Mouse (Mus musculus): ENCODE measurements around the gene Zfyve27. TPM values are rescaled to one million over a fixed set of nuclear protein-coding genes. Genes with fewer than 3 reads are reported as not detected.

Zfyve27 gene
- total RNA-seq, 2 experiments from 2014 or later, result 13.0 to 14.4 TPM

GRCm38 (mm10) chr19:42230288-42230568 is 66.5 kb downstream of the Zfyve27 start:
- intact Hi-C loops (cut with DNase I), result no loop called here
- no peak for DNase-seq
- no peak for TF ChIP-seq CTCF (IDR thresholded peaks at IDR 0.05)
- no peak overlapping the region for H3K27ac ChIP-seq
- H3K4me3 ChIP-seq, result no peak overlapping the region

- peak; percentile 62 for DNase-seq
- Histone ChIP-seq H3K27ac (no peak overlapping the region), H3K4me3 (no peak overlapping the region)
- intact Hi-C loops (cut with DNase I), result no loop called here
- no peak for TF ChIP-seq CTCF (IDR thresholded peaks at IDR 0.05)
Observed at GRCm38 (mm10) chr19:42230986-42231385, 67.2 kb downstream of the Zfyve27 start.

- no peak for TF ChIP-seq CTCF (IDR thresholded peaks at IDR 0.05)
- H3K4me3 ChIP-seq, result peak overlapping the region; percentile 47
- peak; percentile 72 for DNase-seq
- intact Hi-C loops (cut with DNase I), result no loop called here
- peak overlapping the region; percentile 96 for H3K27ac ChIP-seq
Observed at GRCm38 (mm10) chr19:42237602-42238340, 74.0 kb downstream of the Zfyve27 start.

GRCm38 (mm10) chr19:42238341-42238715 is 74.6 kb downstream of the Zfyve27 start:
- DNase-seq, result peak; percentile 80
- intact Hi-C loops (cut with DNase I), result no loop called here

GRCm38 (mm10) chr19:42240881-42241280 is 77.1 kb downstream of the Zfyve27 start:
- Histone ChIP-seq H3K4me3 (no peak overlapping the region), H3K27ac (no peak overlapping the region; the same call in 1 of the 2 replicates)
- TF ChIP-seq CTCF (IDR thresholded peaks at IDR 0.05), result no peak
- no peak for DNase-seq
- intact Hi-C loops (cut with DNase I), result no loop called here

More at GRCm38 (mm10) chr19:42238341-42238715, 74.6 kb downstream of the Zfyve27 start:
- H3K4me3 ChIP-seq, result peak overlapping the region; percentile 47
- TF ChIP-seq CTCF (IDR thresholded peaks at IDR 0.05), result no peak
- peak overlapping the region; percentile 96 for H3K27ac ChIP-seq

- no peak for DNase-seq
- no peak for TF ChIP-seq CTCF (IDR thresholded peaks at IDR 0.05)
- H3K27ac ChIP-seq, result no peak overlapping the region
- intact Hi-C loops (cut with DNase I), result no loop called here
- no peak overlapping the region for H3K4me3 ChIP-seq
Observed at GRCm38 (mm10) chr19:42243401-42243800, 79.7 kb downstream of the Zfyve27 start.

Other genes with a start within 250 kb of the Zfyve27 start
- gene Exosc1, start 230.5 kb upstream of the Zfyve27 start, total RNA-seq (2021), result 10 to 100 TPM; 16.1 to 16.8 TPM
- 10 to 100 TPM; 19.4 to 21.6 TPM for gene Zdhhc16, start 230.5 kb upstream of the Zfyve27 start, total RNA-seq (2021)
- gene Mms19, start 182.8 kb upstream of the Zfyve27 start, total RNA-seq (2021), result 10 to 100 TPM in 1 of 2 experiments, 1 to 10 TPM in 1; 8.8 to 10.5 TPM
- gene Ubtd1, start 182.2 kb upstream of the Zfyve27 start, total RNA-seq (2021), result 10 to 100 TPM; 14.5 to 15.1 TPM
- gene Ankrd2, start 128.0 kb upstream of the Zfyve27 start, total RNA-seq (2021), result 100 to 1,000 TPM; 154 to 235 TPM
- 1 to 10 TPM; 2.9 to 3.1 TPM for gene Hoga1, start 118.3 kb upstream of the Zfyve27 start, total RNA-seq (2021)
- under 1 TPM; 0.28 to 0.33 TPM for gene 4933411K16Rik, start 111.7 kb upstream of the Zfyve27 start, total RNA-seq (2021)
- gene Morn4, start 77.6 kb upstream of the Zfyve27 start, total RNA-seq (2021), result 1 to 10 TPM; 2.2 to 4.4 TPM
- gene Pi4k2a, start 73.5 kb upstream of the Zfyve27 start, total RNA-seq (2021), result 10 to 100 TPM; 11.9 to 12.8 TPM
- 1 to 10 TPM; 8.7 to 9.0 TPM for gene Avpi1, start 34.9 kb upstream of the Zfyve27 start, total RNA-seq (2021)
- 1 to 10 TPM; 4.8 to 7.2 TPM for gene Marveld1, start 16.6 kb upstream of the Zfyve27 start, total RNA-seq (2021)
- gene Sfrp5, start 38.3 kb downstream of the Zfyve27 start, total RNA-seq (2021), result 1 to 10 TPM; 4.2 to 5.6 TPM
- 1 to 10 TPM; 2.3 to 2.4 TPM for gene Golga7b, start 83.6 kb downstream of the Zfyve27 start, total RNA-seq (2021)